Mouse (Mus musculus) midbrain, postnatal 0 days (tissue): Measurements from ENCODE around the gene Cd68. TPM values are rescaled to one million over a fixed set of nuclear protein-coding genes. Genes with fewer than 3 reads are reported as not detected.
"Not testable (repeated sequence)": the region's sequence is repeated elsewhere in the genome, so short reads cannot be mapped to it uniquely, and the experiment has no call there.

Experiments
- ATAC-seq: fragments of 200-750 bp; cut with Nextera tagmentation; 2 replicates; pipeline ENCODE4 v1.8.0; 2017; ENCODE audit warnings: moderate number of reproducible peaks, mild to moderate bottlenecking, moderate TSS enrichment, moderate library complexity; ENCODE audit not compliant: low FRiP score
- DNase-seq: peaks from one replicate; pipeline ENCODE4 v3.0.0-alpha.2; 2015; ENCODE audit warnings: low spot score
- H3K27ac ChIP-seq: fragments of 300-500 bp; sonication (generic); 2 replicates; pipeline ENCODE4 v1.5.1; 2014; ENCODE audit warnings: low read depth, mild to moderate bottlenecking, low read length, mixed read lengths
- H3K27me3 ChIP-seq: fragments of 300-500 bp; sonication (generic); 2 replicates; pipeline ENCODE4 v1.6.1; 2014; ENCODE audit warnings: low read length, control low read depth, mixed read lengths; ENCODE audit not compliant: insufficient read depth
- H3K36me3 ChIP-seq: fragments of 300-500 bp; sonication (generic); 2 replicates; pipeline ENCODE4 v1.6.1; 2014; ENCODE audit warnings: low read length, control low read depth, mixed read lengths; ENCODE audit not compliant: insufficient read depth
- H3K4me1 ChIP-seq: fragments of 300-500 bp; sonication (generic); 2 replicates; pipeline ENCODE4 v1.6.1; 2014; ENCODE audit warnings: mild to moderate bottlenecking, control low read depth, antibody characterized with exemption, low read length, mixed read lengths; ENCODE audit not compliant: insufficient read depth
- H3K4me2 ChIP-seq: fragments of 300-500 bp; sonication (generic); 2 replicates; pipeline ENCODE4 v1.6.1; 2014; ENCODE audit warnings: low read depth, mild to moderate bottlenecking, low read length, mixed read lengths; ENCODE audit not compliant: poor library complexity, severe bottlenecking
- H3K4me3 ChIP-seq: fragments of 300-500 bp; sonication (generic); 2 replicates; pipeline ENCODE4 v1.5.1; 2014; ENCODE audit warnings: low read depth, mild to moderate bottlenecking, low read length, moderate library complexity
- H3K9ac ChIP-seq: fragments of 300-500 bp; sonication (generic); replicated peaks from 2 replicates; pipeline ENCODE4 v1.6.1; 2014; ENCODE audit warnings: mild to moderate bottlenecking, low read length, moderate library complexity, mixed read lengths; ENCODE audit not compliant: poor library complexity, severe bottlenecking
- H3K9me3 ChIP-seq: fragments of 300-500 bp; sonication (generic); 2 replicates; pipeline ENCODE4 v1.6.1; 2016; ENCODE audit warnings: low read length, control low read depth
- CTCF ChIP-seq: IDR thresholded peaks from 2 replicates; pipeline ENCODE4 v1.5.1; 2016; ENCODE audit warnings: antibody characterized with exemption, mild to moderate bottlenecking
- WGBS: fragments of 180-500 bp; shearing (Covaris S2); extraction: QIAGEN DNeasy Blood & Tissue Kit; methylation state at CpG from one replicate; pipeline ENCODE4 v1.1.7; 2014; 5-methylcytosine and 5-hydroxymethylcytosine counted together
- polyA plus RNA-seq: library from polyadenylated mRNA; unstranded; fragments of >200 nt; fragmentation: Nextera tagmentation; extraction: Ambion mirVana; gene quantifications from 2 replicates; pipeline ENCODE4 v1.2.1, GENCODE M21; 2015
- total RNA-seq: library from RNA; depleted of rRNA; stranded (reverse); fragments of >200 nt; gene quantifications from 2 replicates; pipeline ENCODE4 v1.2.3, GENCODE M21; 2014

Cd68 gene
- total and polyA plus RNA-seq, 2 experiments from 2014 or later = 10.3 to 11.0 TPM

DNA sequence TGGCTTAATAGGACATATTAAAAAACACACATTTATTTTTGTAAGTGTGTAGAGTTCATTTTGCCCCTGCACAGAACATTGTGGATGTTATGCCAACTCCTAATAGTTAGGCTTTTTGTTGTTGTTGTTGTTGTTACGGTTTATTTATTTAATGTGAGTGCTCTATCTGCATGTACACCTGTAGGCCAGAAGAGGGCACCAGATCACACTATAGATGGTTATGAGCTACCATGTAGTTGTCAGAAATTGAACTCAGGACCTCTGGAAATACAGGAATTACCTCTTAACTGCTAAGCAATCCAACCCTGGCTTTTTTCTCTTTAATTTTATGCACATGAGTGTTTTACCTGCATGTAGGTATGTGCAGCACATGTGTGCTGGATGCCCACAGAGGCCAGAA lies 36.2 kb downstream of the Cd68 start:
- H3K4me1 ChIP-seq = no peaks in the 10 kb centered on the region
- no peak overlapping the region for H3K4me2 ChIP-seq
- no peak overlapping the region for H3K4me3 ChIP-seq
- H3K27ac ChIP-seq = no peak overlapping the region
- H3K27me3 ChIP-seq = no peaks in the 10 kb centered on the region
- H3K36me3 ChIP-seq = no peaks in the 10 kb centered on the region
- no peak for ATAC-seq
- peak; percentile 64 for TF ChIP-seq CTCF
- no peaks in the 10 kb centered on the region for H3K9me3 ChIP-seq
- WGBS = 79% methylated on average over 1 of the region's 1 CpGs
- no peak for DNase-seq
- no peak overlapping the region for H3K9ac ChIP-seq

DNA sequence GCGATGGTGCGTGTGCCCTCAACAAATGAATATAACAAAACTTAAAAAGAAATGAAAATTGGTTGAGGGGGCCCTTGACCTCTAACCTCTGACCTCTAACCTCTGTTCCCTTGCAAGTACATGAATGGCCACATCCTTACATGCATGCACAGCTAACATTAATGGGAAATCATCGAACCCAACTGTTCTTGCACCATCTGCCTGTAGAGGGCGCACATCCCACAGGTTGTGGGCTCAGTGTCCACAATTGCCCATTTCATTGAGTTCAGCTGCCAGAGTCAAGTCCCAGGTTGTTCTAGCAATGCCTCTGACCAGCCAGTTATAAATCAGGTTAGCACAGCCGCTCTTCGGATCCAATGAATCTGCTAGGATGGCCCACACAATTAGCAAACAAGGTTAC lies 37.7 kb downstream of the Cd68 start:
- Histone ChIP-seq H3K4me1 (no peaks in the 10 kb centered on the region), H3K36me3 (no peaks in the 10 kb centered on the region), H3K27me3 (no peaks in the 10 kb centered on the region), H3K9me3 (no peaks in the 10 kb centered on the region), H3K4me2 (no peak overlapping the region), H3K4me3 (no peak overlapping the region), H3K9ac (no peak overlapping the region), H3K27ac (no peak overlapping the region)
- no peak for ATAC-seq
- peak; percentile 80 for DNase-seq
- peak; percentile 93 for TF ChIP-seq CTCF
- 39% methylated on average over 6 of the region's 6 CpGs for WGBS

DNA sequence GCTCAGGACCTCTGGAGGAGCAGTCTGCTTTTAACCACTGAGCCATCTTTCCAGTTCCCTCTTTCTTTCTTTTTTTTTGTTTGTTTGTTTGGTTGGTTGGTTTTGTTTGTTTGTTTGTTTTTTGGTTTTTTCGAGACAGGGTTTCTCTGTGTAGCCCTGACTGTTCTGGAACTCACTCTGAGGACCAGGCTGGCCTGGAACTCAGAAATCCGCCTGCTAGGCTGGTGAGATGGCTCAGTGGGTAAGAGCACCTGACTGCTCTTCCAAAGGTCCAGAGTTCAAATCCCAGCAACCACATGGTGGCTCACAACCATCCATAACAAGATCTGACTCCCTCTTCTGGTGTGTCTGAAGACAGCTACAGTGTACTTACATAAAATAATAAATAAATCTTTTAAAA lies 41.6 kb downstream of the Cd68 start:
- not testable (repeated sequence) for H3K4me2 ChIP-seq, H3K27me3 ChIP-seq, DNase-seq, H3K9ac ChIP-seq, H3K36me3 ChIP-seq, H3K9me3 ChIP-seq, ATAC-seq, H3K4me1 ChIP-seq, H3K27ac ChIP-seq, H3K4me3 ChIP-seq
- 85% methylated on average over 2 of the region's 2 CpGs for WGBS

DNA sequence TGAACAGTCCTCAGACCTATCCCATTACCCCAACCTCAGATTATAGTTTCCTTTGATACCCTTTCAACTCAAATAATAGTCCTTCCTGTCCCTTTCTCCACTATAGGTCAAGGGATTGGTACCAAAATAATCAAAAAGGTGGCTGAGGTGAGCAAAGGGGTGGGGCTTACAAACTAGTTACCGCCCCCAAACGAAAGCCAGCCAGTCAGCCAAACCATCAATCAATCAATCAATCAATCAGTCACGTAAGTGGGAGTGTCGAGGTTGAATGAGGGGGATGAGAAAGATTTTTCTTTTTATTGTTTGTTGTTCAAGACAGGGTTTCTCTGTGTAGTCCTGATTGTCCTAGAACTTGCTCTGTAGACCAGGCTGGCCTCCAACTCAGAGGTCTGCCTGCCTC lies 42.9 kb downstream of the Cd68 start:
- Histone ChIP-seq H3K9ac (peak overlapping the region; percentile 89), H3K27me3 (no peaks in the 10 kb centered on the region), H3K4me2 (peak overlapping the region; percentile 76), H3K27ac (peak overlapping the region; percentile 85), H3K4me3 (peak overlapping the region; percentile 51), H3K9me3 (no peaks in the 10 kb centered on the region), H3K4me1 (0 out of 2 replicates have a peak, but pooled peaks cover 4% of the 10 kb centered on the region), H3K36me3 (no peaks in the 10 kb centered on the region)
- DNase-seq = no peak
- TF ChIP-seq CTCF = no peak
- 68% methylated on average over 4 of the region's 4 CpGs for WGBS
- no peak for ATAC-seq

DNA sequence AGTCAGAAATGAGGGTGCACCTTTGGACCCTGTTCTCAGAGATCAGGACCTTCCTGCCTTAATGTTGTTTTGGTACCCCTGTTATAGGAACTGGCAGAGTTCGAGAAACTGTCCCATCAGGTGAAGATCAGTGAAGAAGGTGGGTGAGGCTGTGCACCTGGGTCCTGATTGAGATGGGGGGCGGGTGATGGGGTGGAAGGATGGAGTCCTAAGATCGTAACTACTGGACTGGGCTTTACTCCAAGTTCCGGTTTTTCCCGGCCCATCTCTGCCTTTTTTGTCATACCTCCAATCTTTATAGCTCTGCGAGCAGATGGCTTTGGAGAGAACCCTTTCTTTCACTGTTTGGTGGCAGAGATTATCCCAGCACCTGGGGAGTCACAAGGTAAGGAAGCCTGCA lies 43.5 kb downstream of the Cd68 start:
- Histone ChIP-seq H3K4me1 (0 out of 2 replicates have a peak, but pooled peaks cover 4% of the 10 kb centered on the region), H3K27ac (peak overlapping the region; percentile 85), H3K4me2 (peak overlapping the region; percentile 76), H3K9me3 (no peaks in the 10 kb centered on the region), H3K9ac (peak overlapping the region; percentile 89), H3K27me3 (no peaks in the 10 kb centered on the region), H3K36me3 (no peaks in the 10 kb centered on the region), H3K4me3 (peak overlapping the region; percentile 51)
- 34% methylated on average over 6 of the region's 6 CpGs for WGBS
- DNase-seq (peak; percentile 18), ATAC-seq (no peak)
- TF ChIP-seq CTCF = no peak

DNA sequence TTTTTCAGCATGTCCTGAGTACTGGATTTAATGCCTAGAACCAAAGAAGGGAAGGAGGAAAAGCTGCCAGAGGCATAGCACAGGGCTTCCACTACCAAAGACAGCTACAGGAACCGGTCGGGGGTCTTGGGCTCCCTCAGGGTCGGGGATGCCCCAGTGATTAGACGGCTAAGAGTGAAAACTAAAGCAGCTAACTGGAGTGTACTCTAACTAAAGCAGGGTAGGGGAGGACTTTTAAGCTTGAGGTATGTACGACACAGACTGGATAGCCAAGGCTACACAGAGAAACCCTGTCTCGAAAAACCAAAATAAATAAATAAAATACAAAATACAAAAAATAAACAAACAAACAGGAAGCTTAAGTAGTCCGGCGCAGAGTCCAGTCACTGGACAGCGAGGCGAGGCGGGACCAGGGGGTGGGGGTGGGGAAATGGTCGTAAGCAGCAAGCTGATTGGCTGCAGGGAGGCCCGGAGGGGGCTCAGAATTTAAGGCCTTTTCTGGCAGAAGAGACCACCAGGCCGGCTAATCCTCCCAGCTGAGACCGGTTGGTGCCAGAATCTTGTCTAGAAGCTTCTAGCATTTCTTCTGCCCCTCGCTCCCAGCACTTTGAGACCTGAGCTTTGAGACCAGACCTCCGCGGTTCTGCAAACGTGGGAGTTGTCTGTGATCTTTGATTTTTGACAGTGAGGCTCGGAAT lies 44.2 kb downstream of the Cd68 start, which contains the start of gene Sat2:
TSS of gene Sat2 (plus strand) at position 454 of the 698 bp plus-strand sequence.
- peak; percentile 84 for ATAC-seq
- peak; percentile 93 for DNase-seq
- Histone ChIP-seq H3K4me1 (0 out of 2 replicates have a peak, but pooled peaks cover 4% of the 10 kb centered on the region), H3K36me3 (no peaks in the 10 kb centered on the region), H3K4me3 (peak within 1 kb of the TSS; percentile 51), H3K4me2 (peak within 1 kb of the TSS; percentile 76), H3K9ac (peak within 1 kb of the TSS; percentile 89), H3K9me3 (no peaks in the 10 kb centered on the region), H3K27ac (peak within 1 kb of the TSS; percentile 85), H3K27me3 (no peaks in the 10 kb centered on the region)
- WGBS = under 1% methylated on average over 20 of the region's 20 CpGs
- no peak for TF ChIP-seq CTCF
